ENCODE assay signal across 36 mouse cellular contexts in the genomic region with DNA sequence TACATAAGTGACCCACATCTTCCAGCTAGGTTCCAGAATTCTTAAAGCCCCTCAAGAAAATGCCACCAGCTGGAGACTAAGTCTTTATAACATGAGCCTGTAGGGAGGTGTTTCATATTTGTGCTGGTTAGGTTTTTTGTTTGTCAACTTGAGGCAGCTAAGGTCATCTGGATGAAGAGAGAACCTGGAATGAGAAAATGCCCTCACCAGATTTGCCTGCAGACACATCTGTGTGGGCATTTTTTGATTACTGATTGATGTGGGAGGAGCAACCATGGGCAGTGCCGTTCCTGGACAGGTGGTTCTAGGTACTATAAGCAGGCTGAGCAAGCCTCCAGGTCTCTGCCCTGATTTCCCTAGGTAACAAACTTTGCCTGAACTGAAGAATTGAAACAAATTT. TPM values are rescaled to one million over a fixed set of nuclear protein-coding genes. Genes with fewer than 3 reads are reported as not detected.
"Had no signal": no experiment of that assay in that cellular context is flagged by ENCODE, and none has a peak within 500 bp of the region (broad histone marks: within the 10 kb centered on the region; RNA-seq: fewer than 3 reads in every experiment).

No protein-coding gene starts in this region.

- H3K9me3 ChIP-seq: heart, embryonic 10.5 days; heart, embryonic 12.5 days; heart, embryonic 13.5 days; heart, embryonic 15.5 days; hindbrain, embryonic 10.5 days; hindbrain, embryonic 12.5 days; hindbrain, embryonic 13.5 days; hindbrain, embryonic 15.5 days; intestine, embryonic 15.5 days; kidney, embryonic 15.5 days had no signal

- H3K9ac ChIP-seq: heart, embryonic 12.5 days; heart, embryonic 13.5 days; heart, embryonic 15.5 days; hindbrain, embryonic 12.5 days; hindbrain, embryonic 13.5 days; hindbrain, embryonic 14.5 days; hindbrain, embryonic 15.5 days; intestine, embryonic 15.5 days; kidney, embryonic 15.5 days had no signal

- H3K4me2 ChIP-seq: heart, embryonic 11.5 days; heart, embryonic 12.5 days; heart, embryonic 13.5 days; heart, embryonic 15.5 days; hindbrain, embryonic 12.5 days; hindbrain, embryonic 13.5 days; hindbrain, embryonic 14.5 days; hindbrain, embryonic 15.5 days; intestine, embryonic 15.5 days; kidney, embryonic 15.5 days had no signal

- ATAC-seq: hindbrain, embryonic 16.5 days; hindbrain, postnatal 0 days; inflammation-experienced regulatory T-cells, adult 6 months; intestine, embryonic 15.5 days; intestine, embryonic 16.5 days; intestine, postnatal 0 days had no signal

- H3K27ac ChIP-seq: heart, embryonic 10.5 days; heart, embryonic 13.5 days; heart, embryonic 15.5 days; hindbrain, embryonic 10.5 days; hindbrain, embryonic 12.5 days; hindbrain, embryonic 13.5 days; hindbrain, embryonic 14.5 days; hindbrain, embryonic 15.5 days; hindbrain, postnatal 0 days; intestine, embryonic 15.5 days; kidney, embryonic 15.5 days; kidney, postnatal 0 days; layer of hippocampus, adult 2 months had no signal

- H3K27me3 ChIP-seq: heart, embryonic 12.5 days; heart, embryonic 13.5 days; heart, embryonic 15.5 days; hindbrain, embryonic 12.5 days; hindbrain, embryonic 13.5 days; hindbrain, embryonic 15.5 days; intestine, embryonic 15.5 days; kidney, embryonic 15.5 days had no signal

- H3K36me3 ChIP-seq: heart, embryonic 10.5 days; heart, embryonic 12.5 days; heart, embryonic 13.5 days; heart, embryonic 15.5 days; hindbrain, embryonic 10.5 days; hindbrain, embryonic 12.5 days; hindbrain, embryonic 13.5 days; hindbrain, embryonic 15.5 days; intestine, embryonic 15.5 days; kidney, embryonic 15.5 days had no signal

- H3K4me3 ChIP-seq: heart, embryonic 10.5 days; heart, embryonic 12.5 days; heart, embryonic 13.5 days; heart, embryonic 15.5 days; hindbrain, embryonic 10.5 days; hindbrain, embryonic 12.5 days; hindbrain, embryonic 13.5 days; hindbrain, embryonic 15.5 days; intestine, embryonic 15.5 days; kidney, embryonic 15.5 days; layer of hippocampus, adult 2 months had no signal

- H3K4me1 ChIP-seq: heart, embryonic 10.5 days; heart, embryonic 12.5 days; heart, embryonic 13.5 days; heart, embryonic 15.5 days; hindbrain, embryonic 10.5 days; hindbrain, embryonic 12.5 days; hindbrain, embryonic 13.5 days; intestine, embryonic 15.5 days had no signal

- DNase-seq: heart, postnatal 10 days; heart, postnatal 14 days; heart, postnatal 36 days; heart, postnatal 4 days; kidney, adult 11 months; kidney, adult 18-20 months; kidney, adult 2 months; kidney, adult 8-10 months; kidney, adult 9 months; kidney, postnatal 10 days; kidney, postnatal 14 days; kidney, postnatal 25 days; kidney, postnatal 36 days; kidney, postnatal 4 days; layer of hippocampus, adult 9-11 months; layer of hippocampus, postnatal 36 days had no signal

RNA-seq across cellular contexts. Expression of gene Klf15, which starts 25.2 kb away (rescaled TPM):
- total RNA-seq: hematopoietic stem cell, adult 5-6 weeks had no signal
- polyA plus RNA-seq: inflammation-experienced regulatory T-cells, adult 6 months had no signal

RNA-seq across cellular contexts. Expression of gene Cfap100, which starts 58.9 kb away (rescaled TPM):
- total RNA-seq: heart, postnatal 4 days; hematopoietic stem cell, adult 5-6 weeks had no signal
- polyA plus RNA-seq: heart, embryonic 10.5 days; heart, embryonic 11.5 days; intestine, postnatal 0 days had no signal
